In the genomic region with DNA sequence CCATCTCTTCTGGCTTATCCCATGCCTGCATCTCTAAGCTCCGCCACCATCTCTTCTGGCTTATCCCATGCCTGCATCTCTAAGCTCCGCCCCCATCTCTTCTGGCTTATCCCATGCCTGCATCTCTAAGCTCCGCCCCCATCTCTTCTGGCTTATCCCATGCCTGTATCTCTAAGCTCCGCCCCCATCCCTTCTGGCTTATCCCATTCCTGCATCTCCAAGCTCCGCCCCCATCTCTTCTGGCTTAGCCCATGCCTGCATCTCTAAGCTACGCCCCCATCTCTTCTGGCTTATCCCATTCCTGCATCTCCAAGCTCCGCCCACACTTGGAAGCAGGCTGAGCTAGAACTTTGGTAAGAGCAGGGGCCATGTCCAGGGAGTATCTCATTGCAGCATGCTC, we compare ENCODE assay signal across 7 mouse cellular contexts.
DNase-seq lines count a peak whose midpoint lies in the region; ATAC-seq and TF ChIP-seq lines count a peak whose summit lies in the region.
"Not testable (repeated sequence)": the region's sequence is repeated elsewhere in the genome, so short reads cannot be mapped to it uniquely, and the experiment has no call there.

No protein-coding gene starts in this region.

- peak overlapping the region in 1 of 2 experiments; percentile 58; a peak in 2 of 4 replicates for H3K4me3 ChIP-seq in ES-E14 (ENCODE audit: insufficient read depth in 1 of 2, low read depth in 1 of 2, low read length in 2 of 2, poor library complexity in 1 of 2, severe bottlenecking in 1 of 2)
- not testable (repeated sequence) for H3K4me3 ChIP-seq in cortical plate, adult 2 months (ENCODE audit: insufficient read depth, low read length); hindbrain, embryonic 11.5 days (ENCODE audit: low read depth, low read length); lung, postnatal 0 days (ENCODE audit: low read depth, low read length)

- DNase-seq in CD4-positive, CD25-positive, alpha-beta regulatory T cell, adult 2 months (ENCODE audit: low read depth, low spot score): peak; percentile 1
- DNase-seq in ES-E14 (ENCODE audit: low read depth, low spot score) (peak; percentile 94), ZHBTc4 (ENCODE audit: low read depth, low spot score) (peak; percentile 98)
- not testable (repeated sequence) for DNase-seq in hindbrain, embryonic 11.5 days (ENCODE audit: low spot score)
- DNase-seq in lung, postnatal 0 days (ENCODE audit: low spot score): peak; percentile 11
- peak; percentile 41 for DNase-seq in retina, postnatal 1 day

- not testable (repeated sequence) for H3K36me3 ChIP-seq in ES-E14 (ENCODE audit: control insufficient read depth, insufficient read depth, low read length, poor library complexity, severe bottlenecking); hindbrain, embryonic 11.5 days (ENCODE audit: control insufficient read depth, insufficient read depth, low read length); lung, postnatal 0 days (ENCODE audit: insufficient read depth, low read length)

- TF ChIP-seq EP300 in lung, postnatal 0 days (IDR thresholded peaks at IDR 0.05): not testable (repeated sequence)

- H3K9ac ChIP-seq in ES-E14 (ENCODE audit: insufficient read depth, low read depth, low read length, poor library complexity, severe bottlenecking); hindbrain, embryonic 11.5 days (ENCODE audit: low read depth, low read length); lung, postnatal 0 days (replicated peaks; ENCODE audit: low read depth): not testable (repeated sequence)

- 94% methylated on average over 7 of the region's 7 CpGs for WGBS in hindbrain, embryonic 11.5 days
- 97% methylated on average over 7 of the region's 7 CpGs for WGBS in lung, postnatal 0 days

- not testable (repeated sequence) for TF ChIP-seq CTCF in cortical plate, adult 2 months (IDR thresholded peaks at IDR 0.05; ENCODE audit: extremely low read depth, insufficient read depth, low read length); lung, postnatal 0 days (IDR thresholded peaks at IDR 0.05)

- H3K4me2 ChIP-seq in hindbrain, embryonic 11.5 days (replicated peaks; ENCODE audit: low read depth, low read length); lung, postnatal 0 days (replicated peaks; ENCODE audit: low read depth, low read length): not testable (repeated sequence)

- in situ Hi-C loops in ES-E14 (cut with MboI; ENCODE audit: low sequenced_read_pairs in 2 of 2, unreplicated experiment in 2 of 2): not testable (repeated sequence)

- TF ChIP-seq POLR2A in cortical plate, adult 2 months (IDR thresholded peaks at IDR 0.05; ENCODE audit: extremely low read depth, insufficient read depth, low read length): not testable (repeated sequence)

- not testable (repeated sequence) for H3K4me1 ChIP-seq in ES-E14 (ENCODE audit: control insufficient read depth in 2 of 2, insufficient read depth in 2 of 2, low read length in 2 of 2, poor library complexity in 1 of 2); hindbrain, embryonic 11.5 days (replicated peaks; ENCODE audit: control insufficient read depth, insufficient read depth, low read length); lung, postnatal 0 days (ENCODE audit: insufficient read depth, low read depth, low read length)
- H3K4me1 ChIP-seq in cortical plate, adult 2 months (ENCODE audit: control insufficient read depth, insufficient read depth, low read length): peaks cover 19% of the 10 kb centered on the region

- H3K27ac ChIP-seq in ES-E14 (ENCODE audit: insufficient read depth, low read depth, low read length, poor library complexity, severe bottlenecking); hindbrain, embryonic 11.5 days (ENCODE audit: low read depth, low read length); lung, postnatal 0 days (ENCODE audit: low read length): not testable (repeated sequence)
- peak overlapping the region; percentile 47 for H3K27ac ChIP-seq in cortical plate, adult 2 months (ENCODE audit: insufficient read depth, low read length)

- H3K9me3 ChIP-seq in ES-E14 (ENCODE audit: control insufficient read depth, insufficient read depth, low read depth, low read length); hindbrain, embryonic 11.5 days (ENCODE audit: control insufficient read depth, low read length); lung, postnatal 0 days (ENCODE audit: low read length): not testable (repeated sequence)

- H3K27me3 ChIP-seq in hindbrain, embryonic 11.5 days (ENCODE audit: control insufficient read depth, insufficient read depth, low read length); lung, postnatal 0 days (replicated peaks; ENCODE audit: insufficient read depth, low read length): not testable (repeated sequence)

- 0 out of 2 replicates have a peak, but pooled peaks have one; percentile 7 for ATAC-seq in hindbrain, embryonic 11.5 days (ENCODE audit: low FRiP score)
- not testable (repeated sequence) for ATAC-seq in lung, postnatal 0 days
